Comparison of ENCODE assay signal across 24 mouse cellular contexts in genomic region chr5:134519471-134519870, GRCm38 (mm10). TPM values are rescaled to one million over a fixed set of nuclear protein-coding genes. Genes with fewer than 3 reads are reported as not detected.
"Had no signal": no experiment of that assay in that cellular context is flagged by ENCODE, and none has a peak within 500 bp of the region (broad histone marks: within the 10 kb centered on the region; RNA-seq: fewer than 3 reads in every experiment).

No protein-coding gene starts in this region.

- H3K9ac ChIP-seq: lung, embryonic 15.5 days; midbrain, embryonic 12.5 days; neural tube, embryonic 13.5 days; neural tube, embryonic 15.5 days had no signal

- H3K4me3 ChIP-seq: lung, embryonic 15.5 days; midbrain, embryonic 10.5 days; midbrain, embryonic 12.5 days; myocyte; neural tube, embryonic 13.5 days; neural tube, embryonic 15.5 days had no signal

- H3K4me2 ChIP-seq: lung, embryonic 15.5 days; midbrain, embryonic 12.5 days; neural tube, embryonic 13.5 days; neural tube, embryonic 15.5 days had no signal

- H3K27me3 ChIP-seq: lung, embryonic 15.5 days; midbrain, embryonic 12.5 days; neural tube, embryonic 13.5 days; neural tube, embryonic 15.5 days had no signal

- DNase-seq: lung, adult 2 months; lung, postnatal 14 days; lung, postnatal 36 days; midbrain, embryonic 14.5 days; retina, postnatal 1 day; right cerebral cortex, adult 18-20 months; right cerebral cortex, postnatal 25 days; right cerebral cortex, postnatal 4 days; spleen, adult 18-20 months; thymus, adult 18-20 months; thymus, postnatal 14 days; thymus, postnatal 36 days had no signal

- H3K4me1 ChIP-seq: lung, embryonic 15.5 days; midbrain, embryonic 10.5 days; midbrain, embryonic 12.5 days; neural tube, embryonic 13.5 days; neural tube, embryonic 15.5 days had no signal

- H3K9me3 ChIP-seq: lung, embryonic 15.5 days; midbrain, embryonic 10.5 days; midbrain, embryonic 12.5 days; neural tube, embryonic 13.5 days; neural tube, embryonic 15.5 days had no signal

- H3K27ac ChIP-seq: lung, embryonic 15.5 days; midbrain, embryonic 10.5 days; midbrain, embryonic 12.5 days; neural tube, embryonic 13.5 days; neural tube, embryonic 15.5 days had no signal

- ATAC-seq: lung, postnatal 0 days; midbrain, embryonic 16.5 days had no signal

RNA-seq across cellular contexts. Expression of gene Syna, which starts 40.5 kb away (rescaled TPM):
- total RNA-seq: megakaryocyte, adult 5-6 weeks; megakaryocyte-erythroid progenitor cell, adult 5-6 weeks had no signal
- polyA plus RNA-seq: neural tube, embryonic 11.5 days; stomach, embryonic 14.5 days had no signal
